Mouse (Mus musculus): ENCODE data around the gene Hoxb5.

DNA sequence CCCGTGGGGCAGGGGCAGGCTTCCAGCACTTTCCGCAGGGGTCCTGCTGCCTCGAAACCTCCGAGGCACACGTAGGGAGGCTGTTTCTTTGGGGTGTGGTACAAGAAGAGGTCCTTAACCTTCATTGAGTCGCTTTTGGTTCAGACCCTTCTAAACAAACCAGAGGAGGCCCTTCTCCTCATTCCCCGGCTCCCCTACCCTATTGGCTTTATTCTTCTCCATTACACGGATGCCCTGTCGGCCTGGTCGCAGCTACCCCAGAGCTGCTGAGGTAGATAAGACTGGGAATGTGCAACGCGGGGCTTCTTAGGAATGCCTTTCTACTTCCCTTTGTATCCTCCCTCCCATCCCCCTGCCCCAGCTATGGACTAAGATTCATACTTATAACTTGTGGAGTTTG is 23.6 kb downstream of the Hoxb5 start:
- TF ChIP-seq E2F4 (IDR thresholded peaks at IDR 0.05; ENCODE audit: insufficient read depth) (no peak), POLR2A (IDR thresholded peaks at IDR 0.05; ENCODE audit: insufficient read length, low read depth) (no peak), MAX (IDR thresholded peaks at IDR 0.05; ENCODE audit: low read depth) (no peak), MYOG (IDR thresholded peaks at IDR 0.05; ENCODE audit: control insufficient read depth in 1 of 3, insufficient read depth in 1 of 3, insufficient read length in 2 of 3, low read depth in 2 of 3) (no peak), MYOD1 (IDR thresholded peaks at IDR 0.05; ENCODE audit: control insufficient read depth in 1 of 3, insufficient read length in 2 of 3, low read depth in 2 of 3) (no peak), TCF3 (IDR thresholded peaks at IDR 0.05; ENCODE audit: insufficient read length, low read depth) (no peak), USF1 (IDR thresholded peaks at IDR 0.05; ENCODE audit: low read depth) (no peak), TCF12 (IDR thresholded peaks at IDR 0.05; ENCODE audit: insufficient read depth, poor library complexity, severe bottlenecking) (no peak), CEBPB (IDR thresholded peaks at IDR 0.05; ENCODE audit: insufficient read depth, poor library complexity, severe bottlenecking) (no peak), POLR2AphosphoS2 (IDR thresholded peaks at IDR 0.05; ENCODE audit: insufficient read length, low read depth) (no peak), SRF (IDR thresholded peaks at IDR 0.05; ENCODE audit: control insufficient read depth, insufficient read length, low read depth) (no peak)

Data from myocyte (in vitro differentiated cells).